Mouse (Mus musculus) ovary, postnatal 10 days (tissue): ENCODE results near the gene Lpin2.

ENCODE experiments used
- DNase-seq: peaks from one replicate; pipeline ENCODE4 v3.0.0; 2022; ENCODE audit warnings: low spot score

Gene Lpin2

DNA sequence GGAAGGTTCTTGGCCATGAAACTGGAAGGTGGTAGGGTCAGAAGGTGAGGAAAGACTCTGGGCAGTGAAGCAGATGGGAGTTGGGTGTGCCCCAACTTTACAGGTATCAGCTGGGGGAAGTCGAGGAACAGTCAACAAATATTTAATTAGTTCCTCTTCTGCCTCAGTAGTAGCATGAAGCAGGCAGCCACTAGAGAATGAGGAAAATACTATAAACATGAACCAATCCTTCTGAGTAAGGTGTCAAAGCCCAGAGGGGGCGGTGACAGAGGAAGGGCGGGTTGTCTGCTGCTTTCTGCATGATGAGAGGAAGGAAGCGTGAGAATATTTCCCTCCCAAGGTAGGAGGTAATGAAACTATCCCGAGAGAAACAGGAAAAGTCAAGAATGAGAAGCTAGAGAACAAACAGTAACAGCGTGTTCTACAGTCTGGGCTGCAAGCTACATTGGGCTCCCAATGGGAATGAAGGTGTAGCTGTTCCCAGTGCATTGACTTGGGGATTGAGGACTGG, at the start of gene Lpin2:
TSS of gene Lpin2 (plus strand) at position 350 of the 511 bp plus-strand sequence.
- no peak for DNase-seq

DNA sequence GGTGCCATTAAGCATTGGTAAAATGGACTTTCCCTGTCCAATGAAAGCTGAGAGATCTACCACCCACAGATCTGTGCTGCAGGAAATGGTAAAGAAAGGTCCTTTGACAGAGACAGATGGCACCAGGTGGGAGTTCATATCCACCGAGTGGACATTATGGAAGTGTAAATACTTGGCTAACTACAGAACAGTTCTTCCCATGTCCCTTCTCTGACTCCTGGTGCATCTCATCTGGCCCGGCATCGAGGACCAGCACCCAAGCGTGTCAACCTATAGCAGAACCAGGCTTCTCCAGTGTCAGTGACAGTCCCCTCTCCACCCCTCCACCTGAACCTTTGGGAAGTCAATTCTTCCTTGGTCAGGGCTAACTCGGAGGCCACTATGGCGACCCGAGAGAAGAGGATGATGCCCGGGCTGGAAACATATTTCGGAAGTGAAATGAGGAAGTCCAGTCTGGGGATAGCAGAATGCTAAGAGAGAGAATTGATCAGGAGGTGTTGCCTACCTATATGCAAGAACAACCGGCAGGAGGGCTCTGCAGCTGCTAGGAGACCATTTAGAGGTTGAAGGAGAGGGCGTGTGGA, 49.4 kb upstream of the Lpin2 start:
- DNase-seq: no peak

DNA sequence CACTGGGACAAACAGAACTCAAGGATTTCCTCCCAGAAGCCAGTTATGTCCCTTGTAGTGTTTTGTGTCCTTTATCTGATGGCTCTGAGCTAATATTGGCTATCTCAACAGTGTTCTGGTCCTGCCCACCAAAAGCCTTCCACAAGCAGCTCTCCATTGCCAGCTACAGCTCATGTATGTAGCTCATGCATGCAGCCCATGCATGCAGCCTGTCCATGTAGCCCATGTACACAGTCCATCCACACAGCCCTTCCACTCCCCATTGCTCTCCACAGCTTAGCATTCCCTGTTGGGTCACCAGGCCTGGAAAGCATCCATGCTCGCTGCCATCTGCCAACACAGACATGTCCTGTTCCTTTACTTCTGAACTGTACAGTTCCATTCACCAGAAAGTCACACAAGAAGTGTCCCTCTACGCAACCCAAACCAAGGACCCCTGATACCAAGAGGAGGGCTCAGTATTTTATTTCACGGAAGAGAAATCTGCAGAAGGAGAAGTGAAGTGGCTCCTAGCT, 47.9 kb upstream of the Lpin2 start:
- DNase-seq: no peak

GRCm38 (mm10) chr17:71135108-71135507, 47.3 kb upstream of the Lpin2 start:
- no peak for DNase-seq

DNA sequence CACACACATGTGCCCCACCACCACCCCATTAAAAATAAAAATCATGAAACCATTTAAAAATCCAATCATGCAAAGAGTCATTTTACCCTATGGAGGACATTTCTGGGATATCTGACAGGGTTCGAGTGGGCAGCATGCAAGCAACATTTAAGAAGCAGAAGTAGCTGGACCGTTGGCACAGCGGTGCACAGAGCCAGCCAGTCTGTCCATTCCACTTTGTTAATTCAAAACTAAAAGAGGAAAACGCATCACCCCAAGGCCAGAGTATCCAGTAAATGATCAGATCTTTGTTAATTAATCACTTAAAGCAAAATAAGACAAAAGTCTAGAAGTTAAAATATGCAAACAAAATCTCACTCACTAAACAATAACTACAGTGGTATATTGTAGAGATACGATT, 46.5 kb upstream of the Lpin2 start:
- no peak for DNase-seq

DNA sequence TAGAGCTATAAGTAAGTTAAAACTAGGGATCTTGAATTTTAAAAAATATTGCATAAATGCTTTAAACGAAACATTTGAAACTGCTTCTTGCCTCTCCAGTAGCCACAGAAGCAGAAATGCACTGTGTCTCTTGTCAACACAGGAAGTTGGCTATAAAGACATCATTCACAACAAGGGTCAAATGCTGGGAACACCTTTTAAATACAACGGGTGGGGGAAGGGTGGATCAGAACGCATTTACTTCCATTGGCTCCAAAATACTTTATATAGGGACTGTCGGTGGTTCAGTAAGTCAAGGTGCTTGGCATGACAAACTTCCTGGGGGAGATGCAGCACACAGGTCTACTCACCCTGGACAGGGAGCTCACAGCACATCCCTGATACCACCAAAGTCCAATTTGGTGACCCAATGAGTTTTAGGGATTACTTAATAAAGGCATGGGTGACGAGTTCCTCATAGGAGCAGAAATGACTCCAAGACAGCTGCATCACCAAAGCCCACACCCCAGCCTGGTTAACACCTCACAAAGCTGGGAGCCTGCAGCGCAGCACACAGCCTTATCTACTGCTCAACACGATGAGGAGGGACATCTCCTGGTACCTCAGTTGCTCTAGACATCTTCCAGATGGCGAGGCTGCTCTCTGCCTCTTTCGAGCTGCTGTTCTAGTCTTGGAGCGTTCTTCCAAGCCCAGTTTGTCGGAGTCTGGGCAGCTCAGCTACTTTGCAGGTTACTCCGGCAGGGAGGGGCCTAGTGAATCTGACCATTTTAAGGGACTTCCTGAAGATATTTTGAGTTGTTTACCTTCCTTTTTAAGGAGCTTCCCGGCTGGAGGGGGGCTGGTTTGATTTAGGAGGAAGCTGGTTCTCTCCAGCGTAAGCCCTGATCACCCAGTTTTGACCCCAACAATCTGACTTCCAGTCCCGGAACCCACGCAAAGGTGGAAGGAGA, 45.7 kb upstream of the Lpin2 start:
- DNase-seq: no peak

- DNase-seq: no peak
Measured at GRCm38 (mm10) chr17:71137334-71137721, 45.0 kb upstream of the Lpin2 start.

GRCm38 (mm10) chr17:71142068-71142467, 40.3 kb upstream of the Lpin2 start:
- DNase-seq: no peak

- DNase-seq: no peak
Measured at GRCm38 (mm10) chr17:71143155-71143554, 39.2 kb upstream of the Lpin2 start.

DNA sequence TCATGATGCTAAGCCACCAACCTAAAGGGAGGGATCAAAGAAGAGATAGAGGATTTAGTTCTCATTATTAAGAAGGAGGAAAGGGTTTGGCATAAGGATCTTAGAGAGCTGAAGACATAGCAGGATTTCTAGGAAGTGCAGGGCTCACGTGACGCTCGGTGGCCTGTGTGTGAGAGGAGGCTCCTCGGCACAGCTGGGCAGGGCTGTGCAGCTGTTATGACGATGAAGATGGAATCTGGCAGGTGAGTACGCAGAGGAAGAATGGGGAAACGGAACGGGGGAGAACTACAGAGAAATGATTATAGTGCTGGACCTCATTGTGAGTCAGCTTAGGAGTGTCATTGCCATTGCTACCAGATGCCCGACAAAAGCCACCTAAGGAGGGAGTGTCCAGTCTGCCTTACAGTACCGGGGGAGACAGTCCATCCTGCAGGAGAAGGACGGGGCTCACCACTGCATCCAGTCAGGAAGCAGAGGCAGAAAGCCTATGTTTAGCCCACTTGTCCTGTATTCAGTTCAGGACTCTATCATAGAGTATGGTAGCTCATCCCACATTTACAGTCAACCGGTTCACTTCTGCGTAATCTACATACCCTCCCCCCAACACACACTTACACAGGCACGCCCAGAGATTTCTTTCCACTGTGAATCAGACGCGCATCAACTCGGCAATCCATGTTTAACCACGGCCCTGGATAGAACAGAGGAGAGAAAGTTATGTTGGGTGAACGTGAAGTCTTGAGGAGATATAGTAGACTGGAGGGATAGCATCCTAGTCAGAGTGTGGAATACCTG, 37.8 kb upstream of the Lpin2 start:
- DNase-seq: no peak

DNA sequence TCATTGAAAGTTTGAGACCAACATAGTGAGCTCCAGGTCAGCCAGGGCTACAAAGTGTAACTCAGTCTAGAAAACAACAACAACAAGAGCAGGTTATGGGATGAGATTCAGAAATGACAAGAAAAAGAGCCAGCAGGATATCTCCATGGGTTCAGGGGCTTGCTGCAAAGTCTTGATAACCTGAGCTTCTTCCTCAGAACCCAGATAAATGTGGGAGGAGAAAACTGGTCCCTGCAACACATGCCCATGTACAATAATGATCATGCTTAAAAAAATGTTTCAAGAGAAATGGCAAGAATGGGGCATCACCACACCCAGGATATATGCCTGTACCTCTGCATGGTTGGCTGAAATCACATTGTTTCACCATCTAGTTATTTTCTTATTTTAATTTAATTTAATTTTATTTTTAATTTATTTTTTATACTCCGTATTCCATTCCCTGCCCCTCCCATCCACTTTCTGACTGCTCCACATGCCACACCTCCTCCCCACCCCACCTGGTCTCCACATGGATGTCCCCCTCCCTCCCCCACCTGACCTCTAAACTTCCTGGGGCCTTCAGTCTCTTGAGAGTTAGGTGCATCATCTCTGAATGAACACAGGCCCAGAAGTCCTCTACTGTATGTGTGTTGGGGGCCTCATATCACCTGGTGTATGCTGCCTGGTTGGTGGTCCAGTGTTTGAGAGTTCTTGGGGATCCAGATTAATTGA, 37.0 kb upstream of the Lpin2 start:
- DNase-seq: no peak

GRCm38 (mm10) chr17:71153356-71153755, 29.0 kb upstream of the Lpin2 start:
- no peak for DNase-seq

GRCm38 (mm10) chr17:71155271-71155670, 27.1 kb upstream of the Lpin2 start:
- DNase-seq: no peak

- no peak for DNase-seq
Measured at GRCm38 (mm10) chr17:71159152-71159567, 23.2 kb upstream of the Lpin2 start.

- DNase-seq: no peak
Measured at GRCm38 (mm10) chr17:71159720-71160119, 22.6 kb upstream of the Lpin2 start.

- no peak for DNase-seq
Measured at GRCm38 (mm10) chr17:71160244-71160995, 21.9 kb upstream of the Lpin2 start.

DNA sequence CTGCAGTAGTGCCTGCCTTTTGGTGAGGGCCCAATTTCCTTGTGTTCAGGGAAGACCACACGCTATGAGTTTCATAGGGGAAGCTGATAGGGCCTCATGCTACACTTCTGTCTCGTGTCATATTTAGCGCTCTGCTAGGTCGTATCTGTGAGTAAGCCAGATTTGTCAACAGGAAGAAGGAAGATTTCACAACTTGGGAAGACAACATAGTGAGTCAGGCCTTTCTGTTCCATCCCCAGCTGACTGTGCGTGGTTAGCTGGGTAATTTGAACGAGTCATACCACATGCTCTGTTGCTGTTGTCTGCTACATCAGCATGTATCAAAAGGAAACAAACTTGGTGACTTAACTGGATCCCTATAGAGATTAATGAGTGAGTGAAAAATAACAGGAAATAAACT, 17.4 kb upstream of the Lpin2 start:
- no peak for DNase-seq

DNA sequence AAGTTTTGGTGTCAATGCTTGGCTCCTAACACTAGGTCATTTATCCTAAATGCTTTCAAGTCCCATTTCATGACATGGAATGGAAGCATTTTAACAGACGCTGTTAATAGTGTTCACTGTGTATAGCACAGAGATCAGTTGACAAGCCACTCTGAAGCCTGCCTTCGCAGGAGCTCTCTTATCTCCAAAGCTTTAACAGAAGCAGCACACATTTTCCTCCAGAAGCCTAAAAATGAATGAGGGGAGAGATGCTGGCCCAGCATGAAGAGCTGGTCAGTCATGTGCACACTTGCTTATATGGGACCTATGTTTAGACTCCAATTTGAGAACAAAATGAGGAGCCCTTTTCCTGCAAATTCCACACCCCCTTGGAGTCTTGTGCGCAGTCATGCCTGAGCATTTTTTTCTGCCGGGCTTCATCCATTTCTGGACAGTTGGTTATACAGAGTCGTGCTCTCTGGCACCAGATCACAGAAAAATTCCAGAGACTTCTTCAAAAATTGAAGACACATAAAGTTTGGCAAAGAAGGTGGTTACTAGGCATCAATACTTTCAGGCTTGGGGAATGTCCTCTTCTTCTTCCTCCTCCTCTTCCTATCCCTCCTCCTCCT, 14.1 kb upstream of the Lpin2 start:
- DNase-seq: no peak

- no peak for DNase-seq
Measured at GRCm38 (mm10) chr17:71168846-71169245, 13.5 kb upstream of the Lpin2 start.

GRCm38 (mm10) chr17:71169639-71170038, 12.7 kb upstream of the Lpin2 start:
- DNase-seq: no peak
